Mouse (Mus musculus): ENCODE measurements around the gene Cacna2d4.
A peak's percentile ranks its signal among the peaks of the same experiment; 100 is the strongest.
"Not testable (repeated sequence)": the region's sequence is repeated elsewhere in the genome, so short reads cannot be mapped to it uniquely, and the experiment has no call there.

The Cacna2d4 gene

GRCm38 (mm10) chr6:119348234-119348633 lies 111.9 kb downstream of the Cacna2d4 start:
- DNase-seq: peak; percentile 95

DNA sequence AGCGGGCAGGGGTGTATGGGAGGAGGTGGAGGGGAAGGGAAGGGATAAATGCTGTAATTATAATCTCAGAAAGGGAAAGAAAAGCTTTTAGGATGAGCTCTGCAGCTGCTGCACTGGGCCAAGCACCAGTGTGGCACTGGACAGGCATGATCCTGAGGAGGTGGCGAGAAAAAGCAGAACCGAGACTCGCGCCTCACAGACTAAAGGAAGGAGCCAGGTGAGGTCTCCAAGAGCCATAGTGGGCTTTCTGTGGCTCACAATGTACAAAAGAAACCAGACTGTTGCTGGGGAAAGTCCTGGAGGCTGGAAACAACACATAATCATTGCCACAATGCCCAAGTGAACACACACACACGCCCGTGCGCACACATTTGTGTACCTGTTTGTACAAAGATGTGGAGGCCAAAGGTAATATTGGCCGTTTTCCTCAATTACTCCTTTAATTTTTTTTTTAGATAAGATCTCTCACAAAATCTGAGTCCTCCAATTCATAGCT lies 114.4 kb downstream of the Cacna2d4 start:
- peak; percentile 78 for DNase-seq

- peak; percentile 83 for DNase-seq
These were observed 115.3 kb downstream of the Cacna2d4 start for GRCm38 (mm10) chr6:119351656-119352055.

DNA sequence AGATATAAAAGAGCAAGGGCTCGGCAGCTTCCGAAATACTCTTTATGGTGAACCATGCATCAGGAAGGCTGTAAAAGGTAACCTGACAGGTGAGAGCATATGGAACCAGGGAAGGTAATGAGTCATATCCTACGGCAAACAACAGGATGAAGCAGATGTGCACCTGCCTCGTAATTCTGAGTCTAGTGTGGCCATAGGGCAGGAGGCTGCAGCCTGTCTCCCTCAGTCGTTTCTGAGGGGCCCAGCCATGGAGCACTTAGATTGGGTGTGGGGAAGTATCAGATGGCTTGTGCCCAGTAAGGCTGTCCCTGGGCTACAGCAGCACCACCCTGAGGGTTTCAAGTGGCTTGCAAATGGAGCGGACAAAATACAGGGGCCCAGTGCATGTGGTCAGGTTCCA lies 116.2 kb downstream of the Cacna2d4 start:
- peak; percentile 70 for DNase-seq

DNA sequence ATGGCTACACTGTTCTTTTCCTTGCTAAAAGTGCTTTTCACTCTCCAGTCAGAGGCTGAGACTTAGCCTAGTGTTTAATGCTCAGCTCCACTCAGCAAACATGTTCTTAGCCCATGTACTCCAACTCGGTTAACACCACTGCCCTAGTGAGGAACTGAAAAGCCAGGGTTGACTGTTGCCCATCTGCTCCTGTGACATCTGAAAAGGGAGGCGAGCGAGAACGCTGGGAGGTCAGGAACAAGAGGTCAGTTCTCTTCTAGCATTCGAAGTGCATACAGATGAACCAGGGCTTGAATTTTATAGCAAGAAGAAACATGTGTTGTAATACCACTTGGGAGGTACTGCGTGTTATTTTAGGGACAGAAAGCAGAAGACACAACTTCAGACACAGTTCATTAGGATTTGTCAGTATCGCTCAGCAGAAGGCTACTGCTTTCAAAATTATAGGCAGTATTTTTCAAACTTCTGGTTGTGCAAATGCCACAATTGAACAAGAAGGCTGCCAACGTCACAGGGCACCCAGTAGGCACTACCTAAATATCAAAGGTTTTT lies 121.8 kb downstream of the Cacna2d4 start:
- no peak for DNase-seq

- peak; percentile 74 for DNase-seq
These were observed 123.9 kb downstream of the Cacna2d4 start for GRCm38 (mm10) chr6:119360250-119360649.

GRCm38 (mm10) chr6:119360925-119361702 lies 124.8 kb downstream of the Cacna2d4 start:
- no peak for DNase-seq

DNA sequence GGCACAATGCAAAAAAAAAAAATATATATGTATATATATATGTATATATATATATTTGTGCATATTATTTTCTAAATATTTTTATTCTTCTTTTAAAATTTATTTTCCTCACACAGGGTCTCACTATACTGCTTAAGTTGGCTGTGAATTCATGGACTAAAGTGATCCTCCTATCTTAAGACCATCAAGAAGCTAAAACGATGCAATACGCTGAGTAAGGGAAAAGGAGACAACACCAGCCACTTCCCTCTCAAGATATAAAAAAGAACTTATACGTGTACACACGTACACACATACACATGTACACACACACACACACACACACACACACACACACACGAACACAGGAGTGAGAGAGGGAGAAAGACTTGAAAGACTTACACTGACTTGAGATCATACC lies 127.3 kb downstream of the Cacna2d4 start:
- no peak for DNase-seq

DNA sequence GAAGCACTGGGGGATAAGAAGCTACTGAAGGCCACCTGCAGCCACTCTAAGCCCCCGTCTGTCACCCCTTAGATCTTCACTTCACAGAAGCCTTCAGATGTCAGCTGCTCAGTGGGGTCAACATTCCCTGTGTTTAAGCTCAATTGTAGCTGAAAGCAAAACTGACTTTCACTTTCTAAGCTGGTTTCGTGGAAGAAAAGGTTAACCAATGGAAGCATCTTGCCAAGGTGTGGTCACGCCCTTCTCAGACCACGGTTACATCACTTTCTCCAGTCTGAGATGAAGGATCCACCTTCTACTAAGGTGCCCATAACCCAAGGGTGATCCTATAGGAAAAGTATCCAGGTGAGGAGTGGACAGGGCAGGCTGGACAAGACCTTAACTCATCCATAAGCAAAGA lies 130.5 kb downstream of the Cacna2d4 start:
- DNase-seq: not testable (repeated sequence)

- DNase-seq: no peak
These were observed 131.1 kb downstream of the Cacna2d4 start for GRCm38 (mm10) chr6:119367382-119367781.

DNA sequence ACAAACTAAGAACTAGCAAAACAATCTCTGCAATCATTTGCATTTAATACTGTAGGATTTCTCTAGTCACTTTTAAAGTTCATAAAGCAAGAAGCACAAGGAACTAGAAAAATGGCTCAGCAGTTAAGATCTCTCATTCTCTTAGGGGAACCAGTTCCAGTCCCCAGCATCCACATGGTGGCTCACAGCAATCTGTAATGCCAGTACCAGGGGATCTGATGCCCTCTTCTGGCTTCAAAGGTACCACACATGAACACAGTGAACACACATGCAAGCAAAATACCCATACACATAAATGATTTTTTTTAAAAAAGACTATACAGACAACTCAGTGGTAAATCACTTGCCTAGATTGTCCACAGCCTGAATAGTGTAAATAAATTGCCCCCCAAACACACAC lies 135.3 kb downstream of the Cacna2d4 start:
- no peak for DNase-seq

DNA sequence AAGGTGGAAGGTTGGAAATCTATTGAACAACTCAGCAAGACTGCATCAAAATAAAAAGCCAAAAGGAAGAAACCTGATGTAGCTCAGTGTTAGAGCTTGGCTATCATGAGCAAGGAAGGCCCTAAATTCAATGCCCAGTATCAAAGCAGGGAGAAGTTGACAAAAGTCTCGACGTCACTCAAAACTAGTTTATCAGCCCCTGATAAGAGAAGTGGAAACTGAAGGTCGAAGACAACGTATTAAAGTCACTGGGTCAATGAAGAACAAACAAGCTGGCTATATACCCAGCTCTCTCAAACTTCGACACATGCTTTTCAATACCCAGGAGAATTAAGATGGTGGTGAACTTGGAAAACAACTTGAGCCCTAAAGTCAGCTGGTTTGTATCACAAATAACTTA lies 135.9 kb downstream of the Cacna2d4 start:
- no peak for DNase-seq

DNA sequence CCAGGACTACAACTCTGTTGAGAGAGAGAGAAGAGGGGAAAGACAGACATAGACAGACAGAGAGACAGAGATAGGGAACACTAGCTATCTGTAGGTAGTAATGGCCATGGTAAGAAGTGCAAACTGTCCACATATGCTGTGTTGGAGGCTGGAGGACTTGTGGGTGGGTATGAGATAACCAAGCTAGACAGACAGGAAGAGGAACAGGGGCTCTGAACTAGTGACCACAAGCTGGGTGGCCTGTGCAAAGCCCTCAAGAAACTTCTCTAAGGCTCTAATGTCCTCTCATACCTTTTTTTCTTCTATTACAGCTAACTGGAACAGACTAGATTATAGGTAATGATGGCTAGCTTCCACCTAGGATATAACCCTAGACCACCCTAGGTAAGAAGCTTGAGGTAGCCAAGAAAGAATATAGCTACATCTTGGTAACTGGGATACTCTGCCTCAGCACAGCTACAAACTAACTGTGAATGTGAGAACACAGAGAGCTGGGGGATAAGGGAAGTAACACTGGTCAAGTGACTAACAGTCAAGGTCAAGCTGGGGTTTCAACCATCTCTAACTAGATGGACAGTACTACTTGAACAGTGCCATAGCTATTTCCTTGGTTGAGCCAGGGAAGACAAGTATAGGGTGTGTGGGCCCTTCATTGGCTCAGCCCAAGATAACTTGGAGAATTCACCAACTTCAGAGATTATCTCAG lies 136.8 kb downstream of the Cacna2d4 start:
- DNase-seq: no peak

GRCm38 (mm10) chr6:119375035-119375434 lies 138.7 kb downstream of the Cacna2d4 start:
- DNase-seq: no peak

GRCm38 (mm10) chr6:119377613-119378012 lies 141.3 kb downstream of the Cacna2d4 start:
- DNase-seq: peak; percentile 84

GRCm38 (mm10) chr6:119378631-119379030 lies 142.3 kb downstream of the Cacna2d4 start:
- DNase-seq: peak; percentile 73

- no peak for DNase-seq
These were observed 149.3 kb downstream of the Cacna2d4 start for GRCm38 (mm10) chr6:119385668-119386067.

DNA sequence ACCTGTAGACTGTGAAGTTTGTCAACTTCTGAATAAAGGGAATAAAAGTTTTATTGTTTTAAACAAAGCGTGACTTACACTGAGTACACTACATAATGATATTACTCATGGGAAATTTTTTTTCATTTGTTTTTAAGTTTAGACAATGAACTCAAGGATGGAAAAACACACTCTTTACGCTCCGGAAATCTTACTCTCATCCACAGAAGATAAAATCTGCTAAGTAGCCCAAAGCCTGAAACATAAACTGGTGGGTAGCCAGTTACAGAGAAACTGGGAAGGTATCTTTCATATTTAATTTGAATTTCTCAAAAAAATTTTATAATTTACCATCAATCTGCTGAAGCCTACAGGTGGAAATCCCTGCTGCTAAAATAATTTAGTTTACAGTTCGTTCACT lies 150.1 kb downstream of the Cacna2d4 start:
- DNase-seq: no peak

DNA sequence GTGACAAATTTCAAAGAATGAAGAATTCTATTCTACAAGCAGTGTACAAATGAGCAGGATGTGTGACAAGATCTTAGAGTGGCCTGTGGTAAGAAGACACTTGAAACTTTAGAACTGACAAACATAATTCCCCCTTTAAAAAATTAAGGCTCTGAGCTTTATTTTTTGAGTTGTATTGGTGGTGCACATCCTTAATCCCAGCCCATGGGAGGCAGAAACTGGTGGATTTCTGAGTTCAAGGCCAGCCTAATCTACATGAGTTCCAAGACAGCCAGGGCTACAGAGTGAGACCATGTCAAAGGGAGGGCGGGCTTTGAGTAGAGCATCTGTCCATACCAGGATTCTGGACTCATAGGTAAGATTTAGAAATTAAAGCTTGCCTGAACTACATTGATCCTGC lies 150.5 kb downstream of the Cacna2d4 start:
- DNase-seq: no peak

GRCm38 (mm10) chr6:119387801-119388649 lies 151.7 kb downstream of the Cacna2d4 start:
- peak; percentile 93 for DNase-seq

- peak; percentile 100 for DNase-seq
These were observed 152.3 kb downstream of the Cacna2d4 start for GRCm38 (mm10) chr6:119388650-119389012.

DNA sequence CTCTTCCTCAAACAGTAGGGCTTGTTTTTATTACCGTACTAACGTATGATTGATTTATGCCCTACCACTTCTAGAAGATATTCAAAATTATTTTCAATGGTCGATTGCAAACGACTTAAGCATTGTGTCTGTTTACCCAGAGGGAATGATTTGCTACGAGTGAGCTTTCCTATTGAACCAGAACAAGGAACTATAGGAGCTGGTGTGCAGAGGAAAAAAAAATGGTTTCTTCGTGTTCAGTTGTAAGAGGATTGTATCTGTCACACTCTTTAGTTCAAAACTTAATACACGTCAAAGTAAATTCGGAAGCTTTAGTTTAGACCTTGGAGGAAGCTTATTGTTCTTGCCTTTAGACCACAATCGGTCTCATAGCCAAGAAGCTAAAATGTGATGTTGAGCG lies 152.8 kb downstream of the Cacna2d4 start:
- no peak for DNase-seq

GRCm38 (mm10) chr6:119390728-119391127 lies 154.4 kb downstream of the Cacna2d4 start:
- no peak for DNase-seq

All from heart, adult 11 months (tissue).